Mouse (Mus musculus) myocyte (in vitro differentiated cells): ENCODE measurements at regions not wholly inside any gene's neighbourhood (a gene's known extent, or its start where the extent isn't known, plus 50 kb on each side); places are given as distances from the start of the nearest gene placed in this dataset.

Experiments used
- H3K27me3 ChIP-seq: one replicate; pipeline ENCODE4 v1.6.1; 2011; ENCODE audit not compliant: control insufficient read depth, insufficient read depth, insufficient read length
- H3K36me3 ChIP-seq: one replicate; pipeline ENCODE4 v1.6.1; 2011; ENCODE audit not compliant: control insufficient read depth, insufficient read depth
- H3K4me2 ChIP-seq: one replicate; pipeline ENCODE4 v1.6.1; 2011; ENCODE audit warnings: low read depth, control low read depth
- H3K4me3 ChIP-seq: one replicate; pipeline ENCODE4 v1.5.1; 2011; ENCODE audit warnings: mild to moderate bottlenecking, control low read depth, moderate library complexity
- H3K79me2 ChIP-seq: one replicate; pipeline ENCODE4 v1.6.1; 2011; ENCODE audit not compliant: control insufficient read depth, insufficient read depth
- H3ac ChIP-seq: one replicate; pipeline ENCODE4 v1.6.1; 2011; ENCODE audit not compliant: control insufficient read depth, insufficient read length
- CEBPB ChIP-seq: IDR thresholded peaks from 2 replicates; pipeline ENCODE4 v1.6.1; 2011; ENCODE audit warnings: mild to moderate bottlenecking, moderate library complexity; ENCODE audit not compliant: poor library complexity, insufficient read depth, severe bottlenecking
- E2F4 ChIP-seq: IDR thresholded peaks from one replicate; pipeline ENCODE4 v1.6.1; 2011; ENCODE audit warnings: mild to moderate bottlenecking, control low read depth, moderate library complexity; ENCODE audit not compliant: insufficient read depth
- MAX ChIP-seq: IDR thresholded peaks from one replicate; pipeline ENCODE4 v1.6.1; 2011; ENCODE audit warnings: low read depth, mild to moderate bottlenecking, control low read depth
- MYOD1 ChIP-seq, 3 experiments: IDR thresholded peaks; one replicate each; pipeline ENCODE4 v1.6.1; 2011; ENCODE audit warnings: control low read depth in 2 of 3, low read depth in 2 of 3, mild to moderate bottlenecking in 2 of 3, moderate library complexity in 1 of 3; ENCODE audit not compliant: insufficient read length in 2 of 3, control insufficient read depth in 1 of 3
- MYOG ChIP-seq, 3 experiments: IDR thresholded peaks; one replicate each; pipeline ENCODE4 v1.6.1; 2011; ENCODE audit warnings: control low read depth in 2 of 3, low read depth in 2 of 3, mild to moderate bottlenecking in 2 of 3; ENCODE audit not compliant: insufficient read length in 2 of 3, control insufficient read depth in 1 of 3, insufficient read depth in 1 of 3
- POLR2A ChIP-seq: IDR thresholded peaks from one replicate; pipeline ENCODE4 v1.6.1; 2011; ENCODE audit warnings: low read depth, mild to moderate bottlenecking, control low read depth, moderate library complexity; ENCODE audit not compliant: insufficient read length
- POLR2AphosphoS2 ChIP-seq: IDR thresholded peaks from one replicate; pipeline ENCODE4 v1.6.1; 2011; ENCODE audit warnings: low read depth, control low read depth; ENCODE audit not compliant: insufficient read length
- REST ChIP-seq: IDR thresholded peaks from one replicate; pipeline ENCODE4 v1.6.1; 2011; ENCODE audit warnings: mild to moderate bottlenecking, control low read depth, moderate library complexity; ENCODE audit not compliant: insufficient read depth, insufficient read length
- SRF ChIP-seq: IDR thresholded peaks from one replicate; pipeline ENCODE4 v1.6.1; 2011; ENCODE audit warnings: low read depth; ENCODE audit not compliant: control insufficient read depth, insufficient read length
- TCF12 ChIP-seq: IDR thresholded peaks from one replicate; pipeline ENCODE4 v1.6.1; 2011; ENCODE audit warnings: mild to moderate bottlenecking, control low read depth; ENCODE audit not compliant: poor library complexity, insufficient read depth, severe bottlenecking
- TCF3 ChIP-seq: IDR thresholded peaks from one replicate; pipeline ENCODE4 v1.6.1; 2011; ENCODE audit warnings: low read depth, control low read depth; ENCODE audit not compliant: insufficient read length
- USF1 ChIP-seq: IDR thresholded peaks from one replicate; pipeline ENCODE4 v1.6.1; 2011; ENCODE audit warnings: low read depth, mild to moderate bottlenecking, control low read depth, moderate library complexity

GRCm38 (mm10) chr3:123754011-123754610 lies 63.5 kb upstream of the Ndst3 start:
- Histone ChIP-seq H3K4me2 (peak overlapping the region; percentile 75), H3K36me3 (no peaks in the 10 kb centered on the region), H3ac (no peak overlapping the region), H3K79me2 (no peaks in the 10 kb centered on the region), H3K4me3 (no peak overlapping the region), H3K27me3 (no peaks in the 10 kb centered on the region)
- no peak for TF ChIP-seq E2F4
- no peak for TF ChIP-seq MYOG (IDR thresholded peaks at IDR 0.05; ENCODE audit: control insufficient read depth in 1 of 3, insufficient read depth in 1 of 3, insufficient read length in 2 of 3, low read depth in 2 of 3)
- no peak for TF ChIP-seq SRF
- no peak for TF ChIP-seq POLR2AphosphoS2
- TF ChIP-seq REST, result no peak
- no peak for TF ChIP-seq TCF3

DNA sequence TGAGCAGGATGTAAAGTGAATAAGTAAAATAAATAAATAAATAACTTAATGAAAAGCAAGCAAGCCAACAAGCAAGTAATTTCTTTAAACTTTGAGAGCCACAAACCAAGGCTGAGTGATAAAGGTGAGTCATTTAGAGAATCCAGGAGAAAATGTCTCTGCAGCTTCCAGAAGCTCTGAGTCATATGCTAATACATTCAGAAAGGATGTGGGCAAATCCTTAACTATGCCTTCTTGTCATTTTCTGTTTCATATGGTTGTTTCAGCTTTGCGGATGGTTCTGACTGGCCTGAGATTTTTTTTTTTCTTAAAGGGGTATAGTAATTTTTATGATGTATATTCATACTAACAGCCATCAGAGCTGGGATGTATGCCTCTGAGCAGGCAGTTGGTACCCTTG lies 64.3 kb upstream of the Ndst3 start:
- Histone ChIP-seq H3K79me2 (no peaks in the 10 kb centered on the region), H3K4me2 (peak overlapping the region; percentile 75), H3ac (no peak overlapping the region), H3K4me3 (no peak overlapping the region), H3K27me3 (no peaks in the 10 kb centered on the region), H3K36me3 (no peaks in the 10 kb centered on the region)
- TF ChIP-seq USF1, result no peak
- TF ChIP-seq TCF3, result no peak

GRCm38 (mm10) chr3:123765911-123766556 lies 75.4 kb upstream of the Ndst3 start:
- H3K4me2 ChIP-seq, result no peak overlapping the region
- no peak overlapping the region for H3ac ChIP-seq
- H3K27me3 ChIP-seq, result no peaks in the 10 kb centered on the region
- no peak overlapping the region for H3K4me3 ChIP-seq
- H3K36me3 ChIP-seq, result no peaks in the 10 kb centered on the region
- TF ChIP-seq POLR2A (no peak), MYOG (IDR thresholded peaks at IDR 0.05; ENCODE audit: control insufficient read depth in 1 of 3, insufficient read depth in 1 of 3, insufficient read length in 2 of 3, low read depth in 2 of 3) (no peak), REST (no peak), CEBPB (no peak), MAX (no peak), TCF12 (no peak), USF1 (no peak), E2F4 (no peak), SRF (no peak), POLR2AphosphoS2 (no peak), MYOD1 (IDR thresholded peaks at IDR 0.05; ENCODE audit: control insufficient read depth in 1 of 3, insufficient read length in 2 of 3, low read depth in 2 of 3) (no peak)
- no peaks in the 10 kb centered on the region for H3K79me2 ChIP-seq

DNA sequence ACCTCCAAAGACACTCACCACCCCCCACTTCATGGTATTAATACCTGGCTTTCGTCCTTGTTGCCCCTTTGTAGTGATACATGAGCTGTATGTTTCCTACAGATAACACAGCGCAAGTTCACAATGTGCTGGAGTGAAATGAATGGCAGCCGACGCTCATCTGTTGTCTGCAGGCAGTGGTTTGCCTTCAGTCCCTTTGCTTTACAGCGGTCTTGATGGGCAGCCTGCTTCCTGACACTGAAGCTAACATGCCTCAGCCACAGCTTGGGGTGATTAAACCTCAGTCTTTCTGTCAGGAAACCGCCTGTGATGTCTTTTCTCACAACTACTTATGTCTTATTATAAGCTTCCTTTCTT lies 75.9 kb upstream of the Ndst3 start:
- Histone ChIP-seq H3K27me3 (no peaks in the 10 kb centered on the region), H3ac (no peak overlapping the region), H3K79me2 (no peaks in the 10 kb centered on the region), H3K4me3 (no peak overlapping the region), H3K4me2 (no peak overlapping the region), H3K36me3 (no peaks in the 10 kb centered on the region)
- TF ChIP-seq MYOD1 (IDR thresholded peaks at IDR 0.05; ENCODE audit: control insufficient read depth in 1 of 3, insufficient read length in 2 of 3, low read depth in 2 of 3) (no peak), E2F4 (no peak), MAX (no peak), POLR2AphosphoS2 (no peak), REST (no peak), TCF12 (no peak), TCF3 (no peak), USF1 (no peak), CEBPB (no peak), SRF (no peak), POLR2A (no peak), MYOG (IDR thresholded peaks at IDR 0.05; ENCODE audit: control insufficient read depth in 1 of 3, insufficient read depth in 1 of 3, insufficient read length in 2 of 3, low read depth in 2 of 3) (no peak)

DNA sequence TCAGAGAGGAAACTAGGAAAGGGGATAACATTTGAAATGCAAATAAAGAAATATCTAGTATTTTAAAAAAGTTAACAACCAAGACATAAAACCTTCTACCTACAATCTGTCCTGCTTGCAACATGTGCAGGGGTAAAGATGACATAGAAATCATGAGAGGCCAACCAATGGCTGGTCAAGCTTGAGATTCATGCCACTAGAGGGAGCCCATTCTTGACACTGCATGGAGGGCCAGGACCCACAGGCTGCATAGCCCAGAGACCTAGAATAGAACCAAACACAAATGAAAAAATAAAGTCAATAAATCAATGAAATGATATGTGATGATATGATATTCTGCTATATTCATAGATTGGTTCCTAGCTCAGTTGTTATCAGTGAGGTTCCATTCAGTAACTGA lies 89.9 kb upstream of the Ndst3 start:
- Histone ChIP-seq H3K27me3 (no peaks in the 10 kb centered on the region), H3ac (no peak overlapping the region), H3K4me2 (no peak overlapping the region), H3K36me3 (no peaks in the 10 kb centered on the region), H3K4me3 (no peak overlapping the region), H3K79me2 (no peaks in the 10 kb centered on the region)
- TF ChIP-seq E2F4, result no peak
- no peak for TF ChIP-seq SRF
- no peak for TF ChIP-seq REST
